Mouse (Mus musculus) cerebral cortex, adult 2 months (tissue): ENCODE data around the gene Tex50.

Experiments
- WGBS: fragments of 180-500 bp; shearing (Covaris S2); methylation state at CpG from one replicate; pipeline ENCODE4 v1.1.7; 2018; 5-methylcytosine and 5-hydroxymethylcytosine counted together

The Tex50 gene

GRCm38 (mm10) chr1:161122661-161123418, 36.3 kb downstream of the Tex50 start:
- WGBS, result 93% methylated on average over 10 of the region's 10 CpGs

GRCm38 (mm10) chr1:161109216-161109615, 49.9 kb downstream of the Tex50 start:
- WGBS, result 77% methylated on average over 8 of the region's 8 CpGs
